Mouse (Mus musculus) brain, embryonic 14.5 days (tissue): ENCODE results near the gene Eva1b. TPM values are rescaled to one million over a fixed set of nuclear protein-coding genes. Genes with fewer than 3 reads are reported as not detected.

Experiments
- DNase-seq: peaks from one replicate; pipeline ENCODE4 v3.0.0-alpha.2; 2011; ENCODE audit warnings: low read depth
- CTCF ChIP-seq: fragments of 200-500 bp; IDR thresholded peaks from 2 replicates; pipeline ENCODE4 v1.5.1; 2012; ENCODE audit warnings: inconsistent platforms, mild to moderate bottlenecking, moderate library complexity, borderline replicate concordance; ENCODE audit not compliant: insufficient read depth, insufficient read length; ENCODE audit errors: extremely low read depth
- POLR2A ChIP-seq: fragments of 200-500 bp; IDR thresholded peaks from 2 replicates; pipeline ENCODE4 v1.6.1; 2012; ENCODE audit warnings: mild to moderate bottlenecking, inconsistent platforms, borderline replicate concordance; ENCODE audit not compliant: poor library complexity, insufficient read depth, insufficient read length, severe bottlenecking; ENCODE audit errors: extremely low read depth
- polyA plus RNA-seq: library from polyadenylated mRNA; depleted of rRNA; stranded (reverse); fragments of >200 nt; gene quantifications from 2 replicates; pipeline ENCODE4 v1.2.3, GENCODE M21; 2012

Gene Eva1b
- polyA plus RNA-seq, 1 experiment = 23.1 TPM

GRCm38 (mm10) chr4:126109613-126110373 is 37.8 kb upstream of the Eva1b start:
- TF ChIP-seq POLR2A (no peak), CTCF (no peak)
- no peak for DNase-seq

GRCm38 (mm10) chr4:126110374-126111152 is 37.0 kb upstream of the Eva1b start:
- DNase-seq = peak; percentile 62
- TF ChIP-seq CTCF (0 out of 2 replicates have a peak, but pooled peaks have one; percentile 2), POLR2A (no peak)

DNA sequence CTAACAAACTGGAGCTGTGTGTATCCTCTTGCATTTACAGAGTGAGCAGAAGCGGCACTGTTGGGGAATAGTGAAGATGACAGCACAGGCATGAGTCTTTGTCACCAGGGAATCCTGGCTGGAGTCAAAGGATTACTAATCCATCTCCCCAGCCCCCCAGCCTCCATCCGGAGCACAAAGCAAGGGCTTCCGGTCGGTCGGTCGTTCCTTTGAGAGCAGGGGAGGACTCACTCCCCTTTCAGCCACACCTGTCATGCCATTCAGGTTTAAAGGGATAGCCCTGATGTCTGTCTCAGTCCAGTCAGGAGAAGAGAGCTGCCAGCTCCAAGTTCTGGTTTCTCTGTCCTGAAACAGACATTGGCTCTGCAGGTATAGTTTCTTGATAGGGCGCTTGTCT is 36.4 kb upstream of the Eva1b start:
- TF ChIP-seq POLR2A (no peak), CTCF (no peak)
- DNase-seq = no peak

GRCm38 (mm10) chr4:126113243-126113642 is 34.3 kb upstream of the Eva1b start:
- DNase-seq = no peak
- TF ChIP-seq CTCF (no peak), POLR2A (no peak)

DNA sequence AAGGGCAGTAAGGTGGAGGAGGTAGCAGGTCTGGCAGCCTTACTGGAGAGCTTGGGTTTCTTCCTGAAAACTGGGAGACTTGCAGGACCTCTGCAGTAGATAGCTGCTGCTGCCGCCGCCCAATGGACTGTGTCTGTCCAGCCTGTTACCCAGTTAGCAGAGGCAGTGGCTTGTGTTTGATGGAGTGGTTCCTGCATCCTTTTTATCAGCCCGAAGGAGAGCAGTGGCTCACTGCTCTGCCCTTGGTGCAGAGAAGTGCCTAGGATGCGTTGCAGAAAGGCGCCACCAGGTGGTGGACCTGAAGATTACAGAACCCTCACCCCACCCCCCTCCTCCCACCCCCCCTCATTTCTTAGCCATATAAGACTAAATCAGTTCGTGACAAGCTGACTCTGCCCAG is 33.6 kb upstream of the Eva1b start:
- TF ChIP-seq CTCF (peak; percentile 59), POLR2A (no peak)
- peak; percentile 38 for DNase-seq

GRCm38 (mm10) chr4:126115411-126115810 is 32.1 kb upstream of the Eva1b start:
- DNase-seq = no peak
- TF ChIP-seq CTCF (no peak), POLR2A (no peak)

GRCm38 (mm10) chr4:126115871-126116521 is 31.5 kb upstream of the Eva1b start:
- TF ChIP-seq CTCF (no peak), POLR2A (no peak)
- DNase-seq = no peak

- peak; percentile 53 for DNase-seq
- TF ChIP-seq POLR2A (no peak), CTCF (no peak)
Measured at GRCm38 (mm10) chr4:126117116-126117515, 30.4 kb upstream of the Eva1b start.

DNA sequence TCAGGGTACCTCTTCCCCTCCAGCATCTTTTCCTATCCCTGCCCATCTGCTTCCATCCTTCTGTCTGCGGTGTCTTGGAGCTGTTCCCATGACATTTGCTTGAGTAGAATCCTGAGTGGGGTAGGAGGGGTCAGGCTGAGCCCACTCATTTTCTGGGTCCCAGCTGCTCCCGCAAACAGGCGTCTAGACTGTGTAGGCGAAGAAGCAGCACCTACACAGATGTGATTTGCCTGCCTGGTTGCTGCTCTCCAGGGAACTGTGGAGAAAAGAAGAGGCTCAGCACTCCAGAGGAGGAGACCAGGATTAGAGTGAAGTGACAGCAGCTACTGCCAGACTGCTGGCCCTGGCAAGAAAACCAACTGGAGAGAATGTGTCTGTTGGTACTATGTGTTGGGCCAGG is 28.9 kb upstream of the Eva1b start:
- peak; percentile 71 for DNase-seq
- TF ChIP-seq POLR2A = no peak

GRCm38 (mm10) chr4:126119051-126119450 is 28.5 kb upstream of the Eva1b start:
- no peak for TF ChIP-seq CTCF
- TF ChIP-seq POLR2A = no peak
- DNase-seq = no peak

DNA sequence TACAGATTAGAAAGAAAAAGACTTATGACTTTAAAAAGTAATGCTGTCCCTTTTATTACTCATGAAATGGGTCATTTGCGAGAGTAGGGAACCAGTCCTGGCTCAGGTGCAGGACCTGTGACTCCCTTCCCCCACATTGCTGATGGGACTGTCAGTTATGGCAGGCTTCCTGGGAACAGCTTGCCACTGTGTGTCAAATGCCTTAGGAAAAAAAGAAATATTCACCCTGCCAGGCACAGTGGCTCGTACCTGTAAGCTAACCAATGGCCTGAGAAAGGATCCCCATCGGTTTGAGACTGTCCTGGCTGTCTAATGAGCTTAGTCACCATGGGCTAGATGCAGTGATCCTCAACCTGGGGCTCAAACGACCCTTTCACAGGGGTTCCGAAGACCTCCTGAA is 27.5 kb upstream of the Eva1b start:
- TF ChIP-seq POLR2A (no peak), CTCF (no peak)
- no peak for DNase-seq
